Mouse (Mus musculus) heart, postnatal 0 days (tissue): ENCODE data around the gene Thada. TPM values are rescaled to one million over a fixed set of nuclear protein-coding genes. Genes with fewer than 3 reads are reported as not detected.
A peak's percentile ranks its signal among the peaks of the same experiment; 100 is the strongest.
"Not testable (repeated sequence)": the region's sequence is repeated elsewhere in the genome, so short reads cannot be mapped to it uniquely, and the experiment has no call there.

ENCODE experiments used
- ATAC-seq: fragments of 200-750 bp; cut with Nextera tagmentation; 2 replicates; pipeline ENCODE4 v1.8.0; 2017; ENCODE audit warnings: low read depth, moderate number of reproducible peaks, moderate library complexity; ENCODE audit not compliant: insufficient read depth
- DNase-seq: peaks from one replicate; pipeline ENCODE4 v3.0.0-alpha.2; 2016; ENCODE audit warnings: low spot score
- H3K27ac ChIP-seq: fragments of 300-500 bp; sonication (generic); 2 replicates; pipeline ENCODE4 v1.5.1; 2014; ENCODE audit warnings: low read depth, mild to moderate bottlenecking
- H3K27me3 ChIP-seq: fragments of 300-500 bp; sonication (generic); 2 replicates; pipeline ENCODE4 v1.6.1; 2014; ENCODE audit warnings: low read length, mixed read lengths; ENCODE audit not compliant: control insufficient read depth, insufficient read depth
- H3K36me3 ChIP-seq: fragments of 300-500 bp; sonication (generic); replicated peaks from 2 replicates; pipeline ENCODE4 v1.6.1; 2014; ENCODE audit warnings: low read length, mixed read lengths; ENCODE audit not compliant: control insufficient read depth, insufficient read depth
- H3K4me1 ChIP-seq: fragments of 300-500 bp; sonication (generic); 2 replicates; pipeline ENCODE4 v1.6.1; 2014; ENCODE audit warnings: antibody characterized with exemption; ENCODE audit not compliant: control insufficient read depth, insufficient read depth
- H3K4me2 ChIP-seq: fragments of 300-500 bp; sonication (generic); 2 replicates; pipeline ENCODE4 v1.6.1; 2014; ENCODE audit warnings: low read depth, mild to moderate bottlenecking, low read length, moderate library complexity
- H3K4me3 ChIP-seq: fragments of 300-500 bp; sonication (generic); 2 replicates; pipeline ENCODE4 v1.5.1; 2014; ENCODE audit warnings: low read depth, low read length
- H3K9ac ChIP-seq: fragments of 300-500 bp; sonication (generic); replicated peaks from 2 replicates; pipeline ENCODE4 v1.6.1; 2014; ENCODE audit warnings: low read depth, low read length, mixed read lengths
- H3K9me3 ChIP-seq: fragments of 300-500 bp; sonication (generic); replicated peaks from 2 replicates; pipeline ENCODE4 v1.6.1; 2016; ENCODE audit warnings: low read length; ENCODE audit not compliant: control insufficient read depth
- CTCF ChIP-seq: IDR thresholded peaks from 2 replicates; pipeline ENCODE4 v1.5.1; 2016; ENCODE audit warnings: antibody characterized with exemption, control low read depth, low read depth
- EP300 ChIP-seq: IDR thresholded peaks from 2 replicates; pipeline ENCODE4 v1.6.1; 2016; ENCODE audit warnings: antibody characterized with exemption, low read depth
- WGBS: fragments of 180-500 bp; shearing (Covaris S2); extraction: QIAGEN DNeasy Blood & Tissue Kit; methylation state at CpG from one replicate; pipeline ENCODE4 v1.1.7; 2014; 5-methylcytosine and 5-hydroxymethylcytosine counted together
- polyA plus RNA-seq: library from polyadenylated mRNA; unstranded; fragments of >200 nt; fragmentation: Nextera tagmentation; extraction: Ambion mirVana; gene quantifications from 2 replicates; pipeline ENCODE4 v1.2.1, GENCODE M21; 2015
- total RNA-seq: library from RNA; depleted of rRNA; stranded (reverse); fragments of >200 nt; gene quantifications from 2 replicates; pipeline ENCODE4 v1.2.3, GENCODE M21; 2014; ENCODE audit warnings: low replicate concordance

Gene Thada
- total and polyA plus RNA-seq, 2 experiments from 2014 or later: 2.4 to 12.6 TPM

- Histone ChIP-seq H3K4me3 (no peak overlapping the region), H3K4me2 (no peak overlapping the region), H3K9ac (no peak overlapping the region), H3K9me3 (no peaks in the 10 kb centered on the region), H3K27ac (no peak overlapping the region), H3K27me3 (no peaks in the 10 kb centered on the region), H3K36me3 (peaks cover 9% of the 10 kb centered on the region; the same call in 1 of the 2 replicates), H3K4me1 (peaks cover 14% of the 10 kb centered on the region)
- TF ChIP-seq EP300 (no peak), CTCF (no peak)
- ATAC-seq: no peak
- no peak for DNase-seq
- 93% methylated on average over 2 of the region's 2 CpGs for WGBS
Observed at GRCm38 (mm10) chr17:84233758-84234157, 232.2 kb downstream of the Thada start.

DNA sequence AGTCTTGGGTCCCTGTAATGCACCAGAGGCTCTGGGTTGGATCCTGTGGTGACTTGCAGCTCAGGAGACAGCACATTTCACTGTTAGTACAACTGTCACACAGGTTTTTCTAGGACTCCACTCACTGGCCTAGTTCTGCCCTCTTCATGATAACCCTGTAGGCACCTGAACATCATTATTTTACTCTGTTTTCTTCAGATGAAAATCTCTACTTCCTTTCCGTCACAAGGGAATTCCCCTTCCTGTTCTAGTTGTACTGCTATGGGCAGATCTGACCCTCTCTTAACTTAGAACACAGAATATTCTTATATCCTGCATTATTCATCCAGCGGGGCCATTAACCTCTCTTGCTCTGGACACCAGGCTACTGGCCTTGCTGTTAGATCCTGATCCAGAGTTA is 234.6 kb downstream of the Thada start:
- Histone ChIP-seq H3K27me3 (no peaks in the 10 kb centered on the region), H3K27ac (no peak overlapping the region), H3K9me3 (no peaks in the 10 kb centered on the region), H3K4me2 (no peak overlapping the region), H3K4me1 (0 out of 2 replicates have a peak, but pooled peaks cover 5% of the 10 kb centered on the region), H3K4me3 (no peak overlapping the region), H3K36me3 (peaks cover 21% of the 10 kb centered on the region), H3K9ac (no peak overlapping the region)
- no peak for DNase-seq
- ATAC-seq: no peak
- TF ChIP-seq EP300: no peak
- TF ChIP-seq CTCF: no peak
- 82% methylated on average over 2 of the region's 2 CpGs for WGBS

DNA sequence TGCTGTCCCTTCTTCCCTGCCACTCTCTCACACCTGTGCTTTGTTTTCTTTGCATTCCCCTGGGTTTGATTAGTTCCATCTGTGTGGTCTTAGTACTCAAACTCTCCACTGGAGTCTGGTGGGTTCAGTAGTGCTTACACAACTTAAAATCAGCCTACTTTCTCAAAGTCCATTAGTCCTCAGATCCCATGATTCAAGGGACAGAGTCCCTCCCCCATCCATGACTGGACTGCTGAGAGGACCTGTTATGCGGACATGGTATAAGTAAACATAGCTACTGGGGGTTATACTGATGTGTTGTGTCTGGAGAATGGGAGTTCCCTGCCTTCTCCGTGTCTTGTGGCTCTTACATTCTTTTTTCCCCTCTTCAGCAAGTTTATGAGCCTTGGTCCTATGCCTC is 237.8 kb downstream of the Thada start:
- Histone ChIP-seq H3K36me3 (peaks cover 32% of the 10 kb centered on the region), H3K27me3 (no peaks in the 10 kb centered on the region), H3K4me3 (no peak overlapping the region), H3K4me1 (0 out of 2 replicates have a peak, but pooled peaks cover 8% of the 10 kb centered on the region), H3K4me2 (no peak overlapping the region), H3K9ac (no peak overlapping the region), H3K9me3 (no peaks in the 10 kb centered on the region), H3K27ac (no peak overlapping the region)
- TF ChIP-seq CTCF (no peak), EP300 (no peak)
- WGBS: 83% methylated on average over 2 of the region's 2 CpGs
- DNase-seq (no peak), ATAC-seq (no peak)

GRCm38 (mm10) chr17:84226681-84227080 is 239.3 kb downstream of the Thada start:
- no peaks in the 10 kb centered on the region for H3K9me3 ChIP-seq
- no peak overlapping the region for H3K9ac ChIP-seq
- no peaks in the 10 kb centered on the region for H3K27me3 ChIP-seq
- H3K4me1 ChIP-seq: 0 out of 2 replicates have a peak, but pooled peaks cover 8% of the 10 kb centered on the region
- H3K4me2 ChIP-seq: no peak overlapping the region
- DNase-seq (peak; percentile 34), ATAC-seq (no peak)
- TF ChIP-seq CTCF (no peak), EP300 (no peak)
- H3K27ac ChIP-seq: no peak overlapping the region
- peaks cover 33% of the 10 kb centered on the region for H3K36me3 ChIP-seq
- 47% methylated on average over 6 of the region's 6 CpGs for WGBS
- H3K4me3 ChIP-seq: no peak overlapping the region

- 70% methylated on average over 5 of the region's 5 CpGs for WGBS
- H3K4me1 ChIP-seq: 0 out of 2 replicates have a peak, but pooled peaks cover 8% of the 10 kb centered on the region
- no peak overlapping the region for H3K9ac ChIP-seq
- TF ChIP-seq EP300 (no peak), CTCF (no peak)
- ATAC-seq (no peak), DNase-seq (no peak)
- peaks cover 38% of the 10 kb centered on the region for H3K36me3 ChIP-seq
- no peaks in the 10 kb centered on the region for H3K27me3 ChIP-seq
- H3K4me3 ChIP-seq: no peak overlapping the region
- H3K27ac ChIP-seq: no peak overlapping the region
- no peaks in the 10 kb centered on the region for H3K9me3 ChIP-seq
- H3K4me2 ChIP-seq: no peak overlapping the region
Observed at GRCm38 (mm10) chr17:84226231-84226630, 239.8 kb downstream of the Thada start.

- TF ChIP-seq EP300 (no peak), CTCF (no peak)
- no peak overlapping the region for H3K4me2 ChIP-seq
- H3K27ac ChIP-seq: no peak overlapping the region; the same call in 1 of the 2 replicates
- H3K9me3 ChIP-seq: no peaks in the 10 kb centered on the region
- 0 out of 2 replicates have a peak, but pooled peaks cover 8% of the 10 kb centered on the region for H3K4me1 ChIP-seq
- no peak overlapping the region for H3K4me3 ChIP-seq
- H3K36me3 ChIP-seq: peaks cover 49% of the 10 kb centered on the region
- WGBS: 86% methylated on average over 15 of the region's 15 CpGs
- H3K9ac ChIP-seq: no peak overlapping the region
- ATAC-seq: no peak
- H3K27me3 ChIP-seq: no peaks in the 10 kb centered on the region
- no peak for DNase-seq
Observed at GRCm38 (mm10) chr17:84224217-84224887, 241.7 kb downstream of the Thada start.

GRCm38 (mm10) chr17:84218841-84219240 is 247.2 kb downstream of the Thada start:
- H3K9ac ChIP-seq, ATAC-seq: not testable (repeated sequence)

More at GRCm38 (mm10) chr17:84218841-84219240, 247.2 kb downstream of the Thada start:
- DNase-seq, H3K9me3 ChIP-seq, H3K27ac ChIP-seq, H3K4me2 ChIP-seq, H3K4me3 ChIP-seq, H3K4me1 ChIP-seq, H3K27me3 ChIP-seq: not testable (repeated sequence)
- H3K36me3 ChIP-seq: peaks cover 39% of the 10 kb centered on the region; the same call in 1 of the 2 replicates
- WGBS: 100% methylated on average over 2 of the region's 2 CpGs
